Mouse (Mus musculus) heart, embryonic 16.5 days (tissue): ENCODE measurements around the gene Thap7. TPM values are rescaled to one million over a fixed set of nuclear protein-coding genes. Genes with fewer than 3 reads are reported as not detected.

Experiments
- ATAC-seq: fragments of 200-750 bp; cut with Nextera tagmentation; replicated peaks from 2 replicates; pipeline ENCODE4 v1.8.0; 2017; ENCODE audit warnings: moderate number of reproducible peaks; ENCODE audit not compliant: insufficient read depth, low FRiP score; ENCODE audit errors: extremely low read depth
- H3K27ac ChIP-seq: fragments of 300-500 bp; sonication (generic); 2 replicates; pipeline ENCODE4 v1.5.1; 2014; ENCODE audit warnings: mild to moderate bottlenecking, low read length, control low read depth, moderate library complexity
- H3K27me3 ChIP-seq: fragments of 300-500 bp; sonication (generic); 2 replicates; pipeline ENCODE4 v1.6.1; 2014; ENCODE audit warnings: low read length, mixed read lengths; ENCODE audit not compliant: control insufficient read depth, insufficient read depth
- H3K36me3 ChIP-seq: fragments of 300-500 bp; sonication (generic); 2 replicates; pipeline ENCODE4 v1.6.1; 2014; ENCODE audit not compliant: control insufficient read depth, insufficient read depth
- H3K4me1 ChIP-seq: fragments of 300-500 bp; sonication (generic); 2 replicates; pipeline ENCODE4 v1.6.1; 2014; ENCODE audit warnings: low read length, mixed read lengths; ENCODE audit not compliant: control insufficient read depth, insufficient read depth
- H3K4me2 ChIP-seq: fragments of 300-500 bp; sonication (generic); 2 replicates; pipeline ENCODE4 v1.6.1; 2014; ENCODE audit warnings: low read depth, mild to moderate bottlenecking, control low read depth, low read length
- H3K4me3 ChIP-seq: fragments of 300-500 bp; sonication (generic); 2 replicates; pipeline ENCODE4 v1.5.1; 2014; ENCODE audit warnings: mild to moderate bottlenecking, control low read depth, low read length
- H3K9ac ChIP-seq: fragments of 300-500 bp; sonication (generic); 2 replicates; pipeline ENCODE4 v1.6.1; 2014; ENCODE audit warnings: low read length, control low read depth
- H3K9me3 ChIP-seq: fragments of 300-500 bp; sonication (generic); replicated peaks from 2 replicates; pipeline ENCODE4 v1.6.1; 2016; ENCODE audit warnings: low read length; ENCODE audit not compliant: control insufficient read depth
- WGBS: fragments of 180-500 bp; shearing (Covaris S2); extraction: QIAGEN DNeasy Blood & Tissue Kit; methylation state at CpG from one replicate; pipeline ENCODE4 v1.1.7; 2014; 5-methylcytosine and 5-hydroxymethylcytosine counted together
- polyA plus RNA-seq: library from polyadenylated mRNA; unstranded; fragments of >200 nt; fragmentation: Nextera tagmentation; extraction: Ambion mirVana; gene quantifications from 2 replicates; pipeline ENCODE4 v1.2.1, GENCODE M21; 2015

The Thap7 gene
- polyA plus RNA-seq, 1 experiment from 2014 or later: 38.6 TPM

DNA sequence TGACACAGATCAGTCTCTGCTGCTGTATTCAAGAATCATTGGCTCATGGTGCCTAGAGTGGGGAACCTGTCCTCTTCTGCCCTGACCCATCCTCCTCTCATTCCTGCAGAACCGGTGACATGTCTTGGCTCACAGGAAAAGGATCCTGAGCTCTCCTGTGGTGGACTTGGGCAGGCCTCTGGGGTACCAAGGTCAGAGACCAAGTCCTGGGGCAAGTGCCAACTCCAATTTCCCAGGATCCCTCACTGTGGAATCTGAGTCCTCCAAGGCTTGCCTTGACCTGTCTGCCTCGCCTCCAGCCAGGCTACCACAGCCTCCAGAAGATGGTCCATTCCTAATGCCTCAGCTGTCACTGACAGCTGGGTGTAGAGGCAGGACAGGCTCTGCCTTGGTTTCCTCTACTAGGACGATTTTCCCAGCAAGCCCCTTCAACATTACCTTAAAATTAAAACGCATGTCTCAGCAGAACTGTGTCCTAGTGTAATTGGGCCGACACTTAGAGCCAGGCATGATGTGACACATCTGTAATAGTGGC is 23.9 kb downstream of the Thap7 start:
- Histone ChIP-seq H3K9me3 (no peaks in the 10 kb centered on the region), H3K36me3 (peaks cover 2% of the 10 kb centered on the region; the same call in 1 of the 2 replicates), H3K4me2 (no peak overlapping the region), H3K9ac (no peak overlapping the region), H3K4me1 (peaks cover 12% of the 10 kb centered on the region), H3K4me3 (no peak overlapping the region), H3K27me3 (0 out of 2 replicates have a peak, but pooled peaks cover 3% of the 10 kb centered on the region), H3K27ac (no peak overlapping the region)
- whole genome bisulfite sequencing: 76% methylated on average over 5 of the region's 5 CpGs
- no peak for ATAC-seq

DNA sequence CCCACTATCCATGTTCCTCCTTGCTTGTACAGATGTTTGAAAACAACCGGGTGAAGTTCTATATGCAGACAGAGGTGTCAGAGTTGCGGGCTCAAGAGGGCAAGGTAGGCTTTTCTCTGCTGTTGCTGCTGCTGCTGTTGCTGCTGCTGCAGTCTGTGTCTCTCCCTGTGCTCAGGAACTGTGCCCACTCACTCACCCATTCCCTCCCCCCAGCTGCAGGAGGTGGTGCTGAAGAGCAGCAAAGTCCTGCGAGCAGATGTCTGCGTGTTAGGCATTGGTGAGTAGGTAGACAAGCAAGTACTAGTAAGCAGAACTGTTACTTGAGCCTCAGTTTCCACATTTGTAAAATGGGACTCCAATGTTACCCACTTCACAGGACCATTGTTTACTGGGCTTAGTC is 28.3 kb downstream of the Thap7 start:
- Histone ChIP-seq H3K4me1 (no peaks in the 10 kb centered on the region), H3K36me3 (no peaks in the 10 kb centered on the region), H3K9ac (no peak overlapping the region), H3K4me2 (no peak overlapping the region), H3K4me3 (no peak overlapping the region), H3K9me3 (no peaks in the 10 kb centered on the region), H3K27me3 (0 out of 2 replicates have a peak, but pooled peaks cover 3% of the 10 kb centered on the region), H3K27ac (no peak overlapping the region)
- WGBS: 54% methylated on average over 4 of the region's 4 CpGs
- no peak for ATAC-seq

DNA sequence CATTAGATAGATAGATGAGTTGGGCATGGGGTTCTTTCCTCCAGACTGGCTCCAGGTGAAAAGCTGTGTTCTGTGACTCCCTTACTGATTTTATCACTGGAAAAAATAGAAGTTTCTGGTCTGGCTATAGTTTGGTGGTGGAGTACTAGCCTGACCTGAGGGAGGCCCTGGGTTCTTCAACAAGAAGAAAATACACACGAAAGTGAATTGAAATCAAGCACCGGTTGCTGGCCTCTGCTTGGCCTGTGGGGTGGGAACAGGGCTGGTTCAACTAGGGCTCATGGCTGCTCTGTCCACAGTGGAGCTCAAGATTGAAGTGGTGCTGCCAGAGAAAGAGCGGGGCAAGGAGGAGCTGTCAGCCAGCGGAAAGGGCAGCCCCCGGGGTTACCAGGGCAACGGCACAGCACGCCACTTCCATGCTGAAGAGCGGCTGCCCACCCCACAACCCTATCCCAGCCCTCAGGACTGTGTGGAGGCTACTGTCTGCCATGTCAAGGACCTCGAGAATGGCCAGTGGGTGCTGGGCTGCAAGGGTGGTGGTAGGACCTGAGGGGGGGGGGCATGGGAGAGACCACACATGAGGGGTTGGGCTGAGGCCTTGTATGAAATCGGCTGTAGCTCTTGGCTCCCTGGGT is 31.6 kb downstream of the Thap7 start:
- ATAC-seq: no peak
- Histone ChIP-seq H3K4me2 (no peak overlapping the region), H3K36me3 (no peaks in the 10 kb centered on the region), H3K4me3 (no peak overlapping the region), H3K4me1 (peaks cover 7% of the 10 kb centered on the region; the same call in 1 of the 2 replicates), H3K9me3 (no peaks in the 10 kb centered on the region), H3K9ac (no peak overlapping the region), H3K27ac (no peak overlapping the region), H3K27me3 (no peaks in the 10 kb centered on the region)
- WGBS: 29% methylated on average over 10 of the region's 10 CpGs

DNA sequence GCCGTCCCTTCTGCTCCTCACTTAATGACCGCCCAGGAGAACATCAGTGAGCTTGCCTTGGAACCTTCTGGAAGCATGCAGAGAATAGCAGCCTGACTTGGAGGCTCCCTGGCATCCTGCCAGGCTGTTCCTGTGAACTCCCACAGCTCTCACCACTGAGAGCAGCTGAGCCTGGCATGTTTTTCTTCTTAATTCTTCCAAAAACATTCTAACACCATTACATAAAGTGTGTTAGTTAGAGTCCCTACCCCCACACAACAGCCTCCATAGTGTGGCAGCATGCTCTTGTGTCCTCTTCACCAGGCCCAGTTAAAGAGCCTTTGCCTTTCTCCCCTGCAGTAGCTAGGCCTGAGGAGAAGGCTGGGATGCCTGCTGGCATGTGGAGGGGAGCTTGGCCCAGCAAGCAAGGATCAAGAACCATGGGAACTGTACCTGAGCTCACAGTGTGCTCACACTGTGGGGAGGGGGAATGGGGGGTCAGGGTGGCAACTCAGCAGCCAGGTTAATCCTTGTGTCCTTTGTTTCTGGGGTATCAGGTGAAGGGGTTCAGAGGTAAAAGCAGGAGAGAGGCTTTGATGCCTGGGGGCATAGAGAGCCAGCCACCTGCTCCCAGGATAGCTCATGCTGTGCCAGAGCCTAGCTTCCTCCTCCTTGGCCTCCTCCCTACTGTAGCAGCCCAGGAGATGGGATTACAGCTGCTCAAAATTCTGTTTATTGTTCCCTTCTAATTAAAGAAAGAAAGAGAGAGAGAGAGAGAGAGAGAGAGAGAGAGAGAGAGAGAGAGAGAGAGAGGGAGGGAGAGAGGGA is 34.2 kb downstream of the Thap7 start:
- Histone ChIP-seq H3K27ac (no peak overlapping the region; the same call in 1 of the 2 replicates), H3K27me3 (no peaks in the 10 kb centered on the region), H3K4me1 (peaks cover 7% of the 10 kb centered on the region; the same call in 1 of the 2 replicates), H3K36me3 (no peaks in the 10 kb centered on the region), H3K4me3 (no peak overlapping the region), H3K9ac (peak overlapping the region; percentile 33; the same call in 1 of the 2 replicates), H3K4me2 (no peak overlapping the region), H3K9me3 (no peaks in the 10 kb centered on the region)
- ATAC-seq: no peak
- 37% methylated on average over 2 of the region's 2 CpGs for WGBS

DNA sequence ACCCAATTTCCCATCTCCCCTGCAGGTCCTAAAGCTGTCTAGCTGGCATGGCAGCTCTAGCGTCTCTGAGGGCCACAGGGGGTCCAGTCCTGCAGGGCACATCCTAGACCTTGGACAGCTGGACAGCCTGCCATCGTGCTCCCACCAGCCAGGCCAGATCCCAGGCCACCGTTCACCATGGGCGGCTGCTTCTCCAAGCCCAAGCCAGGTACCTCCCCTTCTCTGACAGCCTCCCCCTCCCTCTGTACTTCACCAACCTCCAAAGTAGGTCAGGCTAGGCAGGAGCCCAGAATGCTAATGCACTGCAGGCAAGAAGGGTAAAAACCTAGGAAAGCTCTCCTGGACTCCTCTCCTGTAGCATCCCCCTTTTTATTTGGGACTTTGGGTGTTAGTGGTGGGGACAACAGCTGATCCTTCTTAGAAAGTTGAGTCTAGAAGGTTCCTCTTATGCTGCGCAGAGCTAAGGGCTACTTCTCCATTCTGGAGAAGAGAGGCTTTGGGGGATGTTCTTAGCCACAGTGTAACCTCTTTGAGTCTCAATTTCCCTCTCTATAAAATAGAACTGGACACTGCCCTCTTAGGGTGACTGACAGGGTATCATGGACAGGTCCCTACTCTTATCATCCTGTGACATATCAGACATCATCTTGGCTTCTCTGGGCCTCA is 38.9 kb downstream of the Thap7 start:
- peaks cover 16% of the 10 kb centered on the region for H3K4me1 ChIP-seq
- no peak overlapping the region for H3K9ac ChIP-seq
- no peak overlapping the region for H3K4me2 ChIP-seq
- 67% methylated on average over 5 of the region's 5 CpGs for WGBS
- H3K27ac ChIP-seq: no peak overlapping the region
- H3K36me3 ChIP-seq: no peaks in the 10 kb centered on the region
- no peak overlapping the region for H3K4me3 ChIP-seq
- no peaks in the 10 kb centered on the region for H3K9me3 ChIP-seq
- no peak for ATAC-seq
- H3K27me3 ChIP-seq: peaks cover 8% of the 10 kb centered on the region; the same call in 1 of the 2 replicates

DNA sequence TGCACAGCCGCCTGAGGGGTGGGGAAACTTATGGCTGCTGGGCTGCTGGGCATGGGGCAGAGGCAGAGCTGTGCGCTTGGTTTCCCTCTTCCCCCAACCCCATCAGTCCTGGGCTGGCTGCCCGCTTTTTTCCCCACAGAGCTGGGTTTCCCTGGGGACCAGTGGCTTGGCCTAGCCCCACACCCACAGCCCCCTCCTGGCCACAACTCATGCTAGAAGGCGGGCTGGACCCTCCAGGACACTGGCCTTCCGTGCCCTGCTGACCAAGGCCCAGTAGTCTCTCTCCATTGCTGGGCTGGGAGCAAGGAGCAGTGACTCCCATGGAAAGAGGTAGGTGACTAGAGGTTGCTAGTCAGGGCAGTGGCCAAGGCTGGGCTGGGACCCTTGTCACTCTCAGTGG is 39.8 kb downstream of the Thap7 start:
- Histone ChIP-seq H3K4me3 (no peak overlapping the region), H3K9ac (no peak overlapping the region), H3K27ac (no peak overlapping the region), H3K9me3 (no peaks in the 10 kb centered on the region), H3K4me1 (peaks cover 17% of the 10 kb centered on the region), H3K27me3 (peaks cover 8% of the 10 kb centered on the region; the same call in 1 of the 2 replicates), H3K4me2 (no peak overlapping the region), H3K36me3 (no peaks in the 10 kb centered on the region)
- ATAC-seq: no peak
- WGBS: 77% methylated on average over 5 of the region's 5 CpGs

DNA sequence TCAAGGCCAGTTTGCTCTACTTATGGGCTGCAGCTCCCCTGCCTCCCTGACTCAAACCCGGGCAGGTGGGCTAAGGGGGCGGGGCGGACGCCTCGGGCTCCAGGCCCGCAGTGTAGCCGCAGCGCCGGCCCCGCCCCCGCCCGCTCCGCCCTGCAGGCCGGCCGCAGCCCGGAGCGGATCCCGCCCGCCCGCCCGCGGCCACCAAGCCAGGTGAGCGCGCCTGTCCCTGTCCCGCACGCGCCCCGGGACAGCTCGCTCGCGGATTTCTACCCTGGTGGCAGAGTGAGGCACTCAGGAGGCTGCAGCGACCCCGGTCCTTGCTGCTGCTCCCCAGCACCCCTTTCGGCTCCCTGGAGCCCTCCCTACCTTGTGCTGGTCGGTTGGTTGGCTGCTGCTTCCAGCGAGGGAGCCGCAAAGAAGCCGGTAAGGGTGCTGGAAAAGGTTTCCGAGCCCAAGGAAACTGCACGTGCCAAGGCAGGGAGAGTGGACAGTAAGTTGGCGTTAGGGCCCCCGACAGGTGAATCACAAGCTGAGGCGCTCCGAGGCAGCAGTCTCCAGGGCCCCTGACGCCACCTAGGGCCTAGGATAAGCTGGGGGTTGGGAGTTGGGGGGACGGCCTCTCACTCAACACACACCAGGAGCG is 41.3 kb downstream of the Thap7 start, which contains the start of gene Aifm3:
Gene Aifm3 (plus strand): TSS at position 143 of the 643 bp plus-strand sequence.
- peak within 1 kb of the TSS; percentile 90 for H3K4me2 ChIP-seq
- H3K9ac ChIP-seq: peak within 1 kb of the TSS; percentile 73
- ATAC-seq: peak; percentile 67
- no peaks in the 10 kb centered on the region for H3K9me3 ChIP-seq
- peaks cover 23% of the 10 kb centered on the region for H3K4me1 ChIP-seq
- H3K36me3 ChIP-seq: peaks cover 7% of the 10 kb centered on the region
- WGBS: 3% methylated on average over 45 of the region's 47 CpGs
- H3K27ac ChIP-seq: no peak within 1 kb of the TSS
- H3K27me3 ChIP-seq: peaks cover 8% of the 10 kb centered on the region; the same call in 1 of the 2 replicates
- peak within 1 kb of the TSS; percentile 61 for H3K4me3 ChIP-seq
